Mouse (Mus musculus): Measurements from ENCODE around the gene Stat1.

- TF ChIP-seq CTCF (conservative IDR thresholded peaks at IDR 0.05; ENCODE audit: low read length) (no peak), POU5F1 (IDR thresholded peaks at IDR 0.05; ENCODE audit: borderline replicate concordance, low read length) (no peak)
Measured at GRCm38 (mm10) chr1:52175983-52176382, 56.7 kb downstream of the Stat1 start.
